Mouse (Mus musculus) G1E (cell line): ENCODE results near the gene Dlx3. TPM values are rescaled to one million over a fixed set of nuclear protein-coding genes. Genes with fewer than 3 reads are reported as not detected.

ENCODE experiments used
- ATAC-seq: 2 replicates; pipeline ENCODE4 v1.8.0; 2016; ENCODE audit warnings: mild to moderate bottlenecking; ENCODE audit not compliant: insufficient number of reproducible peaks, poor library complexity, low FRiP score, severe bottlenecking; ENCODE audit errors: extremely low read depth
- DNase-seq: peaks from one replicate; pipeline ENCODE4 v3.0.0; 2012; ENCODE audit warnings: low spot score
- H3K27me3 ChIP-seq: 2 replicates; pipeline ENCODE4 v1.6.1; 2012; ENCODE audit warnings: mild to moderate bottlenecking, low read length, inconsistent platforms; ENCODE audit not compliant: insufficient read depth
- H3K36me3 ChIP-seq: replicated peaks from 2 replicates; pipeline ENCODE3; 2012; ENCODE audit warnings: mild to moderate bottlenecking, inconsistent platforms
- H3K4me1 ChIP-seq: 2 replicates; pipeline ENCODE4 v1.6.1; 2012; ENCODE audit warnings: low read depth, low read length, inconsistent platforms, mixed read lengths; ENCODE audit not compliant: insufficient read depth
- H3K4me3 ChIP-seq: 2 replicates; pipeline ENCODE4 v1.5.1; 2012; ENCODE audit warnings: low read depth, mild to moderate bottlenecking, inconsistent platforms, low read length, moderate library complexity, mixed read lengths
- H3K9me3 ChIP-seq: replicated peaks from 2 replicates; pipeline ENCODE4 v1.6.1; 2012; ENCODE audit warnings: inconsistent platforms
- CTCF ChIP-seq: IDR thresholded peaks from 2 replicates; pipeline ENCODE4 v1.5.1; 2012; ENCODE audit warnings: low read depth, low read length, inconsistent platforms, mixed read lengths
- GATA1 ChIP-seq: IDR thresholded peaks from 2 replicates; pipeline ENCODE4 v1.6.1; 2012; ENCODE audit warnings: borderline replicate concordance, low read length, inconsistent platforms, mixed read lengths
- GATA2 ChIP-seq: IDR thresholded peaks from 2 replicates; pipeline ENCODE4 v1.6.1; 2012; ENCODE audit warnings: low read depth, low read length, inconsistent platforms, borderline replicate concordance
- POLR2AphosphoS5 ChIP-seq: IDR thresholded peaks from 2 replicates; pipeline ENCODE4 v1.6.1; 2012; ENCODE audit warnings: low read depth, low read length, inconsistent platforms; ENCODE audit not compliant: insufficient replicate concordance
- TAL1 ChIP-seq: conservative IDR thresholded peaks from 2 replicates; pipeline ENCODE4 v1.6.1; 2012; ENCODE audit warnings: low read depth, low read length, inconsistent platforms, mixed read lengths
- polyA plus RNA-seq: library from polyadenylated mRNA; stranded (reverse); fragments of >175 nt; gene quantifications from 2 replicates; pipeline ENCODE4 v1.2.3, GENCODE M21; 2012
- total RNA-seq, 2 experiments: library from RNA; stranded (forward) in 1 of 2; stranded (reverse) in 1 of 2; fragments of 200-1000 nt in 1 of 2; fragments of >200 nt in 1 of 2; fragmentation: Nextera tagmentation in 1 of 2; gene quantifications; 2 replicates each; pipeline ENCODE4 v1.2.3; 2014 to 2017

The Dlx3 gene
- total and polyA plus RNA-seq, 3 experiments: 0.11 TPM; not detected in 2

GRCm38 (mm10) chr11:95121161-95122099 is 1.5 kb downstream of the Dlx3 start:
- no peak overlapping the region for H3K4me3 ChIP-seq
- DNase-seq (no peak), ATAC-seq (no peak)
- no peaks in the 10 kb centered on the region for H3K9me3 ChIP-seq
- TF ChIP-seq CTCF (no peak), POLR2AphosphoS5 (no peak), GATA2 (no peak), GATA1 (no peak), TAL1 (no peak)
- peaks cover 27% of the 10 kb centered on the region for H3K27me3 ChIP-seq
- H3K4me1 ChIP-seq: peaks cover 3% of the 10 kb centered on the region
- no peaks in the 10 kb centered on the region for H3K36me3 ChIP-seq

- no peak for TF ChIP-seq GATA2
- TF ChIP-seq GATA1: no peak
- H3K4me3 ChIP-seq: no peak overlapping the region
- H3K36me3 ChIP-seq: no peaks in the 10 kb centered on the region
- DNase-seq (no peak), ATAC-seq (no peak)
- peaks cover 29% of the 10 kb centered on the region for H3K27me3 ChIP-seq
- no peaks in the 10 kb centered on the region for H3K9me3 ChIP-seq
- peaks cover 6% of the 10 kb centered on the region for H3K4me1 ChIP-seq
Observed at GRCm38 (mm10) chr11:95122100-95122489, 2.2 kb downstream of the Dlx3 start.

- ATAC-seq (no peak), DNase-seq (no peak)
- no peak for TF ChIP-seq POLR2AphosphoS5
- no peak for TF ChIP-seq TAL1
- no peak for TF ChIP-seq GATA1
- TF ChIP-seq GATA2: no peak
- no peak for TF ChIP-seq CTCF
- Histone ChIP-seq H3K36me3 (no peaks in the 10 kb centered on the region), H3K27me3 (peaks cover 19% of the 10 kb centered on the region), H3K9me3 (no peaks in the 10 kb centered on the region), H3K4me3 (no peak overlapping the region), H3K4me1 (peaks cover 4% of the 10 kb centered on the region)
Observed at GRCm38 (mm10) chr11:95125366-95125948, 5.5 kb downstream of the Dlx3 start.

GRCm38 (mm10) chr11:95126272-95127245 is 6.6 kb downstream of the Dlx3 start:
- Histone ChIP-seq H3K9me3 (no peaks in the 10 kb centered on the region), H3K27me3 (peaks cover 17% of the 10 kb centered on the region), H3K36me3 (no peaks in the 10 kb centered on the region), H3K4me3 (no peak overlapping the region), H3K4me1 (peaks cover 4% of the 10 kb centered on the region)
- TF ChIP-seq GATA1 (no peak), CTCF (no peak)
- ATAC-seq (no peak), DNase-seq (no peak)

- ATAC-seq: no peak
- no peak for DNase-seq
- Histone ChIP-seq H3K36me3 (no peaks in the 10 kb centered on the region), H3K9me3 (no peaks in the 10 kb centered on the region), H3K4me3 (no peak overlapping the region), H3K4me1 (peaks cover 4% of the 10 kb centered on the region), H3K27me3 (peaks cover 11% of the 10 kb centered on the region; the same call in 1 of the 2 replicates)
- TF ChIP-seq TAL1 (no peak), GATA1 (no peak), GATA2 (no peak), POLR2AphosphoS5 (no peak), CTCF (no peak)
Observed at GRCm38 (mm10) chr11:95128359-95128758, 8.4 kb downstream of the Dlx3 start.

- ATAC-seq (no peak), DNase-seq (no peak)
- Histone ChIP-seq H3K4me1 (peaks cover 4% of the 10 kb centered on the region), H3K36me3 (no peaks in the 10 kb centered on the region), H3K4me3 (no peak overlapping the region), H3K27me3 (peaks cover 12% of the 10 kb centered on the region; the same call in 1 of the 2 replicates), H3K9me3 (no peaks in the 10 kb centered on the region)
- TF ChIP-seq CTCF (no peak), GATA1 (no peak), TAL1 (no peak), GATA2 (no peak), POLR2AphosphoS5 (no peak)
Observed at GRCm38 (mm10) chr11:95130668-95131252, 10.8 kb downstream of the Dlx3 start.
